Mouse (Mus musculus) cerebellum, adult 9-11 months (tissue): ENCODE data around the gene 4930404H24Rik.

Source experiments
- DNase-seq: peaks from one replicate; pipeline ENCODE4 v3.0.0; 2022

The 4930404H24Rik gene

GRCm38 (mm10) chr2:153542936-153543668 lies 50.5 kb downstream of the 4930404H24Rik start:
- DNase-seq: no peak
